Mouse (Mus musculus) spleen, adult 18-20 months (tissue): ENCODE data around the gene Polg.

Experiments
- DNase-seq, 2 experiments: peaks; one replicate each; pipeline ENCODE4 v3.0.0; 2022; ENCODE audit warnings: mixed read lengths in 2 of 2

The Polg gene

GRCm38 (mm10) chr7:79466053-79466901 lies at the start of gene Polg:
Polg (minus strand) TSS chr7:79466362.
- DNase-seq = peak; percentile 96 to 98

DNA sequence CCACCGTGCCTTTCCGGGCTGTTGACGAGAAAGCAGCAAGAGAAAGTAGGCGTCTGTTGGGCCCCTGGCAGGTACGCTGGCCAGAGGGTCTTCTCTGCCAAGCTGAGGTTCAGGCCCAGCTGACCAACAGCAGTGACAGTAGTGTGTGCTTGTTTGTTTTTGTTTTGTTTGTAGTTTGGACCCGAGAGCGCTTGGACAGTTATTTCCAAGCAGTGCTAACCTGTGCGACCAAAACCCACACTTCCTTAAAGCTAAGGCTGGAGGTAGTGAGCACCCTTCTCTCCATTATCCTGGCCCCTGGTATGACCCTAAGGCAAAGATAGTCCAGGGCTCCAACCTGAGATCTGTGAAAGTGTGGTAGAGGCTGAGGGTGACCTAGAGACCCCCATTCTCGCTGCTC lies 49.7 kb upstream of the Polg start:
- DNase-seq = no peak

- no peak for DNase-seq
Observed at GRCm38 (mm10) chr7:79515221-79515743, 49.1 kb upstream of the Polg start.

- DNase-seq = no peak
Observed at GRCm38 (mm10) chr7:79514361-79514881, 48.3 kb upstream of the Polg start.

DNA sequence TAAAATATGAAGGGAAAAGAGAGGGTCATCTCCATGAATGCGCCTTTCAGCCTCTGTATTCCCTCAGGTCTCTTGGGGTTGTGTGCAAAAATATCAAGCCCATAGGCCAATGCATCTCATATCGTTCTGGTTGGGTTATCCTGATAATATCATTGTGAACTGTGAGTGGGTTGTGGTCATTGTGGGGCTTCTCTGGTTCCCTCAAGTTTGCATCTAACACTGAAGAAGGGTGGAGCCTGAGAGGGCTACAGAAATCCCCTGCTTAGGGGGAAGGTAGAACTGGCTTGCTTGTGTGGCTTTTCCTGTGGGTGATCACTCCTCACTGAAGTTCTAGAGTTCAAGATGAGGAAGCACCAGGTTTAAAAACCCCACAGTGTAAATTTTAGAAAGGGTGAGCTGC lies 47.3 kb upstream of the Polg start:
- no peak for DNase-seq

DNA sequence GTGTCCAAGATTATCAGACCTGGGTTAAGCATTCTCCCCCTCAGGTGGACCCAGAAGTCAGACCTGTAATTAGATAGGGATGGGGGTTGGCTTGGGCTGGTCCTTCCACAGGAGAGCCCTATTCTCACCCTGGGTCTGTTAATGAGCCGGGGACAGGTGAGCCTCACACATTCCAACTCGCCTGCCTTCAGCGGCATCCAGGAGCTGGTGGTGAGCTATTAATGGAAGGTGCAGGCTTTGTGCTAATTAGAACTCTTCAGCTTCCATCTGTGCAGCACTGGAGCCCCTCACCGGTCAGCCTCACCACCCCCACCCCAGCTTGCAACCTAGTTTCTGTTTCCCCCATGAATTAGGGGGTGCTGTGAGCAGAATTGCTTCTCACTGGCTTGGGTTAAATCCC lies 46.3 kb upstream of the Polg start:
- DNase-seq = no peak

- DNase-seq = no peak
Observed at GRCm38 (mm10) chr7:79511656-79512055, 45.5 kb upstream of the Polg start.

- no peak for DNase-seq
Observed at GRCm38 (mm10) chr7:79511181-79511580, 45.0 kb upstream of the Polg start.

DNA sequence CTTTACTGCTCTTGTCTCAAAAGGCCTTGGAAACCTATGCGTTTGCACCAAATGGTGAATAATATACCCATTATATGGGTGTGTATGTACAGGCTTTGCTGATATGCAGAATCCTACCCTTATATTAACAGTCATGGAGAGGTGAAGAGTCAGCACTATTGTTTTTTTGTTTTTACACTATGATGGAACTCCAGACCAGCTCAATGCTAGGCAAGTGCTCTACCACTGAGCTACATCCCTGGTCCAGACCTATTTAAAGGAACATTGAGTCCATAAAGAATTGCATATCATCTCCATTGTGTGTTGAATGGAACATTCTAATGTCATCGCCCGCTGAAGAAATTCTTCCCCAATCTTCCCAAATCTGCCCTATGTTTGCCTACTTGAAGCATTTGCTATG lies 44.5 kb upstream of the Polg start:
- no peak for DNase-seq

DNA sequence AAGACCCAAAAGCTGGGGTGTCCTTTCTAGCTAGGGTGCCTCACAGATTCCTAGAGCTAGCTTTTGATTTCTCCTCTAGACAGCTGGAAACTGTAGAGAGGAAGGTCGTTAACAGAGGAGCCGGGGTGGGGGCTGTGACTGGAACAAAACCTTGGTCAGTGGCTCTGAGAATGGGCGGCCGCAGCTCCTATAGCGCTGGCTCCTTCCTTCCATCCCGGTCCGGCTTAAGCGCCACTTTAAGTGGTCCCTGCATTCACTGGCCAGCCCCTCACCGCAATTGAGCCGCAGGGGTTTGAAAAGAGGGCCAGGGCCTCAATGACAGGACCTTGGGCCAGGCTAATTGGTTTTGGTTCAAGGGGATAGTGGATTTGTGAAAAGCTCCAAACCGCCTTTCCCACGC lies 43.5 kb upstream of the Polg start:
- DNase-seq = no peak

- DNase-seq = no peak
Observed at GRCm38 (mm10) chr7:79509235-79509607, 43.1 kb upstream of the Polg start.

DNA sequence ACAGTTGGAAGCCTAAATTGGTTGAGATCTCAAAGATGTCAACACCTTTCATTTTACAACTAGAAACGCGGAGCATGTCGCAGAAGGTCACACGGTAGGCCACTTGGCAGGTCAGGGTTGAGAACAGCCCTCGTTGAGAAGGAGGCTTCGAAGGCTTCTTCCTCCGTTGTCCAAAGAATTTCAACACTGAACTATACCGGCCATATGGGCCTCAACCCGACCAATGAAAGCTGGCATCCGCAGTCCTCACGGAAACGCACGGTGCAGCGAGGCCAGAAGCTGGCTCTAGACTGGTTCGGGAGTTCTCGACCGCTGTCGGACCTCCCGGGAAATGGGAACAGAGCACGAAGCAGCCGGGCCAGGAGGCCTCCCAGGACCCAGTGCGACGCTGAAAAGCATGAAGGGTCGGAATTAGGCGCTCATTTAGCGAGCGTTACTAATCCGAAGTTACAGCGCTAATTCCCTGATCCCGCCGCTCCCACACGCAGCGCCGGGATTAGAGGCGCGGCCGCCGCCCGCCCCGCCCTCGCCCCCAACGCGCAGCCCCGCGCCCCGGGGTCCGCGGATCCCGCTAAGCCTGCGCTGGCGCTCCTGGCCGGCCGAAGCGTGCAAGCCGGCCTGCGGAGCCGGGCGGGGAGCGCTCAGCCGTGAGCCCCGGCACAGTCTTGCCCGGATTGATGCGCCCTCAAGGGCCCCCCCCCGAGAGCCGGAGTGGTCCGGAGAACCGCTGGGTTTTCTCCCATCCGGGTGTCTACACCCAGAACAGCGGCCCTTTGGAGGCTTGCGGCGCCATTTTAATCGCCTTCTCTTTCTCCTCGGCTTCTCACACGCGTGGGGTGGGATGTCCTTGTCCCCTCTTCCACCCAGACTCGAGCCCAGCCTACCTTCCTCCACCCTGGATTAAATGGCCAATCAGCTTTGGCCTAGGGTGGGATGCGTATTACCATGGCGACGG lies 42.4 kb upstream of the Polg start:
- DNase-seq = no peak

DNA sequence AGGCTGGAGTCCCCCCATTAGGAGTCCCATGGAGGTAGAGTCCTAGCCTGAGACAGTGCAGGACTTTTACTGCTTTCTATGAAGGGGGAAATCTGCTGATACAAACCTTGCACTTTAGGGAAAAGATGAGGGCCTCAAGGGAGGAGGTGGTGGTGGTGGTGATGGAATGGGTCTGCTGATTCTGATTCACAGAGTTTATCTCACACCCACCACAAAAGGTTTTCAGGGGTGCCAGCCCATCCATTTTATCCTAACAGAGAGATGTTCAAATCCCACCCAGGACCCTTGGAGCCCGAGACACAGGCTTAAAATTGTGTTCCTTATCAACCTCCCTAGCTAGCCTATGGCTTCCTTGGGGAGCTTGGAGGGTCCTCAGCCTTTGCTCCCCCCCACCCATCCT lies 41.6 kb upstream of the Polg start:
- no peak for DNase-seq

DNA sequence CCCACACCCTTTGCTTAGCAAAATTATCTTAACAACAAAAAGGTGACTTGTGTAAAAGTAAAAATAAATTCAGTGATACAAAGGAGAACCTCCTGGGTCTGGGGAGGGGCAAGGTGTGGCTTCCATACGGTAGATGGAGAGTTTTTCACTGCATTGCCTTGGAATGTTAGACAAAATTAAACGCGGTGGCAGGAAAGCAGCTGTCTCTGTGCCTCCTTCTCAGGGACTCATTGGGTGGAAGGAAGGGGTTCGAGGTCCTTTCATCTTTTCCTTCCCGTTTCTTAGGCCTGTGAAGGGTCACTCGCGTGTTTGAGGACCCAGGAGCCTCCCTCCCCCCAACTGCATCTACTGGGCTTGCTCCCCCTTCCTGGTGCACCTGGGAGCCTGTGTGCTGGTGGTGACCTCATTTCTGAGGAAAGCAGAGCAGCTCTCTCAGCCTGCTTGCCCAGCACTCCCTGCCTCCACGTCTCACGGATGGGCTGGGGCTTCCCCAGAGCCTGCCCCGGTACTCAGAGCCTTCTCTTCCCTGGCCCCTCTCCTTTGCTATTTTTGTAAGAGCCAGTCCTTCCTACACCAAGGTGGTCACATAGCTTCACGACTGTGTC lies 41.0 kb upstream of the Polg start:
- no peak for DNase-seq

DNA sequence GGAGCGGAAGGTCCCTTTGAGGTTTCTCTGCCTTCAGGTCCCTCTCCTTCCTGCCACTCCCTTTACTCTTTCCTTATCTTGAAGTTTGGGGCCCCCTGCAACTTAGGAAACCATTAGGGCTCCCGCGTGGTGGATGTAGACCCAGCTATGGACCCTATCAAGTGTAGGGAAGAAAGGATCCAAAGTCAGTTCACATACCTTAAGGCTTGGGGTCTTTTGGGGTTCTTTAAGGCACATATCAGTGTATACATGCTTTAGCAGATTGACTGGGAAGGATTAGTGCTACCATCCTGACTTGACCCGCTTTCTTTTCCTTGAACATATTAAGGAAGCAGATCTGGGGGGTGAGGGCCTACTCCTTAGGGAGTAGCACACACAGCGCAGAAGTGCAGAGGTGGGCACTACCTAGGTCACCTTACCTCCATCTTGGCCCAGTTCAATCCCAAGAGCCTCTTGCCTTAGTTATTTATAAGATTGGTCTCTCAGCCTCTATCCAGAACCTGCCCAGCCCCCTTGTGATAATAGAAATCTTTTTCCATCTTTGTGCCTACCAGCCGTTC lies 40.4 kb upstream of the Polg start:
- DNase-seq = no peak

- no peak for DNase-seq
Observed at GRCm38 (mm10) chr7:79505876-79506530, 39.8 kb upstream of the Polg start.

DNA sequence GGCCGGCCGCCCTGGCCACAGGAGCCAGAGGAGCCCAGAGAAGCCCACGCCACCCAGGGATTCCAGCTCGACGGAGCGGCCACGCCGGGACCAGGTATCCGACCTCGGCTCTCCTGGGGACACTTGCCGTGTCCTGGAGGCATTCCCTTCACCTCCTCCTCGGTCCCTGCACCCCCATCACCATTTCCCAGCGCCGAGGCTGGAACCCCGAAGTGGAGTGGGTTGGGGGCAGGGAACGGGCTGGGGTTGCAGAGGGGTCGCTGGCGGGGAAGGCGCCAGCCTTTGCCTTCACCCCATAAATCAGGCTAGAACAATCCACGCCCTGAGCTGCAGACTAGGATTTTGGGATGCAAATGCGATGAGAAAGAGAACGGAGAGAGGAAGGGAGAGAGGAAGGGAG lies 39.2 kb upstream of the Polg start:
- DNase-seq = no peak

DNA sequence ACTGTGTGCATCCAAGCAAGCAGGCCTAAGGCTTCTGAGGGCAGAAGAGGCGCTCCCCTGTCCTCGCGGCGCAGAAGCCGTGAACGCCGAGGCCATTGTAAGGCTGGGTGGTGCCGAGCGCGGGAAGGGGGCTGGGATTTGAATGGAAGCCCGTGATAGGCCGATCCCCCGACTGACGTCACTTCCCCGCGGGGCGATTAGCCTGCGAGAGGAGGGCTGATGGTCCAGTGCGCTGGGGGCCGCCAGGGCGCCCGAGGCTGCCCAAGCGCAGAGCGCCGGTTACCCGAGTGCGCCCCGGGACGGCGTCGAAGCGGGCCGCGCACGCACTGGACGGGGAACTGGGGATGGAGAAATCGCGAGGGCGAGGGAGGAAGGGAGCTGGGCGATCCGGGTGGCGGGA lies 38.6 kb upstream of the Polg start:
- no peak for DNase-seq

DNA sequence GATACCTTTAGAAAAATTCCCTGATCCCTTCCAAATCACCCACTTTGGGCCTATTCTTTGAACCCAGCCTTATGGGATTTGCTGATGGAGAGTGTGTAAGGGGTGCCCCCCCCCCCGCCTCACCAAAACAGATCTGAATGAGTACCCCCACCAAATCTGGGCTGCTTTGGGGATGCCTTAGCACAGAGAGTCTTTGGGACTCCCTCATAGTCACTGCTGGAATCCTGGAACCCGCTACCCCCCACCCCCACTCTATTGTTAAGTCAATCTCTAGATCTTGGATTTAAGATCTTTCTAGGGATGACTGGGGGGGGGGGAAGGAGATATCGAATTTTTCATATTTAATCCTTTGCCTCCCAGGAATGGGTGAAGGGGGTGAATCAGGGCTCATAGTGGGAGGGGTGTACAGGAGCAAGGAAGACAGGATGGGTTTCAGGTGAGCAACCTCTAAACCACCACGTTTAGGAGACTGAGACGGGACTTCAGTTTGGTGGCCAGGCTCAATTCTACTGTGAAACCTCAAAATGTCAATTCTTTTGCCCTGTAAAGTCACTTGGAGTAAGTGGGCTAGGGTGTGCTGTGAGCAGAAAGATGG lies 37.6 kb upstream of the Polg start:
- DNase-seq = no peak

- no peak for DNase-seq
Observed at GRCm38 (mm10) chr7:79503103-79503455, 36.9 kb upstream of the Polg start.
